Mouse (Mus musculus): ENCODE data around the gene Fmnl3. TPM values are rescaled to one million over a fixed set of nuclear protein-coding genes. Genes with fewer than 3 reads are reported as not detected.

Gene Fmnl3
- polyA plus RNA-seq (2014; fragmentation: Illumina TruSeq; extraction: RNeasy Lipid Tissue Mini Kit (QIAGEN cat#74804); ENCODE audit: low read depth, low replicate concordance), result 3.6 TPM

DNA sequence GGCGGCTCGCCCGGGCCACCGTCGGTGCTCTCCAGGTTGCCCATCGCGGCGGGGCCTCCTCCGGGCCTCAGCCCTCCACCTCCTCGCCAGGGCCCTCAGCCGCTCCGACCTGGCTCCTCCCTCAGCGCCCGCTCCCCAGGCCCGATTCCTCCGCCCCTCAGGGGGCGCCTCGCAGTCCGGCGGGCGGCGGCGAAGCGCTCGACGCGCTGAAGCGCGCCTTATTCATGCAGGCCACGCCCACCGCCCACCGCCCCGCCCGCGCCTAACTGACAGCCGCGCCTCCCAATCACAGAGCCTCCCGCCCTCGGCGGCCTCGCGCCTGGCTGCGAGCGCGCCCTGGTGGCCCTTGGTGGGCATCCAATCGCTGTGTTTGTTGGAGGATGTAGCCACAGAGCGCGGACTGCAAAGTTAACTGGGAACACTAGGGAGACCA, at the start of gene Fmnl3:
Fmnl3 (minus strand) TSS at position 224 of the 433 bp plus-strand sequence.

DNA sequence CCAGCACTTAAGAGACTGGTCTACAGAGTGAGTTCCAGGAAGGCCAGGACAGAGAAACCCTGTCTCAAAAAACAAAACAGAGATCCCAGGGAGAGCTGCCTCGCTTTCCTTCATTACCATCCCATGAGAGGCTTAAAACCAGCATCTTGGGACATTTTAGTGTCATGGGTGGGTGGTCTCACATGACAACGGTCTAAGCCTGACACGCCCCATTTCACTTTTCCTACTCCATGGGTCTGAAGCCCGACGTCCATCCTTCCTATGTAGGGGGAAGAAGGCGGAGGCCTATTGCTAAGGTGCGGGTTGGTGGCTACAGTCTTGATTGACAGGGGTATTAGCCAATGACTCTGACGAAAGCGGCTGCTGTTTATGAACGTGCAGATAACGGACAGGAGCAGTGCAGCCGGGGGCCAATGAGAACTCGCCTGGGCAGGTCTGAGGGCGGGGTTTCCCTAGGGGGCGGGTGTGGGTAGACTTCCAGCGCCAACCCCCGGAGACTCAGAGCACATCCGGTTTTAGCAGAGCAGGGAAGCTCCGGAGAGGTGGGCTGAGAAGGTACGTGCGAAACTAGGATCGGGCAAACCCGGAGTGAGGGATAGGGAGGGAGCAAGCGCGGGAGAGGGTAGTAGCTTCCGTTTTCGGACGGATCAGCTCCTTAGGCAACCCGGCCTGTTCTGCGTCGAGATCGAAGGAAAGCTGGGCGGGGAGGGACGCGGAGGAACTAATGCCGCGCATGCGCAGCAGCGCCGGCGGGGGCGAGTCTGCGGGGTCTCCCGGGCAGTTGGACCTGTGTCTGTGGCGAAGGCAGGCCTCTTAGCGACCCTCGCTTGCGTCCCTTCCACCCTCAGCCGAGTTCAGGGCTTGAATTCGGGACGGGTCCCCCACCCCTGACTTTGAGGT, 22.5 kb upstream of the Fmnl3 start, which contains the start of gene Tmbim6:
Tmbim6 (plus strand) TSS at position 397 of the 900 bp plus-strand sequence.

DNA sequence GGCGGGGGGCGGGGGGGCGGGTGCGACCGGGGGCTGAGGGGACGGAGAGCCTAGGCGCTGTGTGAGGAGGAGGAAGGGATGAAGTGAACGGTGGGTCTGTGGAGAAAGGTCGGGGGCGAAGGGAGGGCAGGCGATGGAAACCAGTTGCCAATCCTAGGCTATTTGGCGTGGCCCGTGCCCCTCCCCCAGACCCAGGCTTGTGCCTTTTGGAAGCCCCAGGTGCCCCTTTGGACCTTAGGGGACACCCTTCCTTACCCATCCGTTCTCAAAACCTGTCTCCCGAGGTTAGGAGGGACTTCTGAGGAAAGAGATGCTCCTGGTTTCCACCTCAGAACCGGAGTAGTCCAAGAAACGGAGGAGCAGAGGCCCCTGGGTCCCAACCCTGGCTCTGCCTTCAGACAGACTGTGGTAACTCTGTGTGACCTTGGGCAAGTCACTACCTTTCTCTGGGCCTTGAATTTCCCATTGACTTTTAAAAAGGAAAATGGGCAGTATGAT, 74.7 kb downstream of the Fmnl3 start, which contains the start of gene Fam186b:
Fam186b (minus strand) TSS at position 405 of the 498 bp plus-strand sequence.

DNA sequence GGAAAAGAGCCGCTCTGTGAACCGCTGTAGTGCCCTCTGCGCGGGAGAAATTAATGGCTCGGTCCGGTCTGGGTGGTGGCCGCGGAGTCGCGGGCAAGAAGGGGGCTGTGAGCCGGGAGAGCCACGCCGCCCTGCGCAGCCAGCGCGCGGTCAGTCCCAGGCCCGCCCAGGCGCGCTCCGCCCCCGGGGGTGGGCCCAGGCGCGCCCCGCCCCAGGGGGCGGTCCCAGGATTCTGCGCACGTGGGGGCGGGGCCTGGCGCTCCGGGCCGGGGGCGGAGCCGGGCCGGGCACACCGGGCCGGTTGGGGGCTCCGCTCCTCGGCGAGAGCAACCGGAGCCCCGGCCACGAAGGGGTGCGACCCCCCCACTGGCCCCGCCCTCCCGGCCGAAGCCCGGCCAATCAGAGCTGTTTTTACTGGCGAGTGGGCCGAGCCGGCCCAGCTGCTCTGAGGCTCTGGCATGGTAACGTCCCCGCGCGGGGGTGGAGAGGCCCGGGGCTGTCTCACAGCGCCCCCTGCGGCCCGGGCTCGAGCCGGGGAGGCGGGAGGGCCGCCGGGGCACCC, 75.4 kb downstream of the Fmnl3 start, which contains the start of gene Prpf40b:
Prpf40b (plus strand) TSS at position 275 of the 562 bp plus-strand sequence.

Other genes with a start within 250 kb of the Fmnl3 start
- gene Spats2, start 244.6 kb downstream of the Fmnl3 start, polyA plus RNA-seq (2014; fragmentation: Illumina TruSeq; extraction: RNeasy Lipid Tissue Mini Kit (QIAGEN cat#74804); ENCODE audit: low read depth, low replicate concordance), result 96.0 TPM
- gene Kcnh3, start 145.6 kb downstream of the Fmnl3 start, polyA plus RNA-seq (2014; fragmentation: Illumina TruSeq; extraction: RNeasy Lipid Tissue Mini Kit (QIAGEN cat#74804); ENCODE audit: low read depth, low replicate concordance), result 0.07 TPM
- gene Mcrs1, start 118.5 kb downstream of the Fmnl3 start, polyA plus RNA-seq (2014; fragmentation: Illumina TruSeq; extraction: RNeasy Lipid Tissue Mini Kit (QIAGEN cat#74804); ENCODE audit: low read depth, low replicate concordance), result 3.5 TPM
- gene Prpf40b, start 75.4 kb downstream of the Fmnl3 start, polyA plus RNA-seq (2014; fragmentation: Illumina TruSeq; extraction: RNeasy Lipid Tissue Mini Kit (QIAGEN cat#74804); ENCODE audit: low read depth, low replicate concordance), result 17.5 TPM
- gene Fam186b, start 74.6 kb downstream of the Fmnl3 start, polyA plus RNA-seq (2014; fragmentation: Illumina TruSeq; extraction: RNeasy Lipid Tissue Mini Kit (QIAGEN cat#74804); ENCODE audit: low read depth, low replicate concordance), result 24.8 TPM
- 101 TPM for gene Tmbim6, start 22.4 kb upstream of the Fmnl3 start, polyA plus RNA-seq (2014; fragmentation: Illumina TruSeq; extraction: RNeasy Lipid Tissue Mini Kit (QIAGEN cat#74804); ENCODE audit: low read depth, low replicate concordance)
- gene Nckap5l, start 87.3 kb upstream of the Fmnl3 start, polyA plus RNA-seq (2014; fragmentation: Illumina TruSeq; extraction: RNeasy Lipid Tissue Mini Kit (QIAGEN cat#74804); ENCODE audit: low read depth, low replicate concordance), result not detected
- 1.3 TPM for gene Bcdin3d, start 104.2 kb upstream of the Fmnl3 start, polyA plus RNA-seq (2014; fragmentation: Illumina TruSeq; extraction: RNeasy Lipid Tissue Mini Kit (QIAGEN cat#74804); ENCODE audit: low read depth, low replicate concordance)
- not detected for gene Faim2, start 157.7 kb upstream of the Fmnl3 start, polyA plus RNA-seq (2014; fragmentation: Illumina TruSeq; extraction: RNeasy Lipid Tissue Mini Kit (QIAGEN cat#74804); ENCODE audit: low read depth, low replicate concordance)
- 0.14 TPM for gene Aqp2, start 208.6 kb upstream of the Fmnl3 start, polyA plus RNA-seq (2014; fragmentation: Illumina TruSeq; extraction: RNeasy Lipid Tissue Mini Kit (QIAGEN cat#74804); ENCODE audit: low read depth, low replicate concordance)
- not detected for gene Aqp5, start 220.3 kb upstream of the Fmnl3 start, polyA plus RNA-seq (2014; fragmentation: Illumina TruSeq; extraction: RNeasy Lipid Tissue Mini Kit (QIAGEN cat#74804); ENCODE audit: low read depth, low replicate concordance)
- not detected for gene Aqp6, start 230.9 kb upstream of the Fmnl3 start, polyA plus RNA-seq (2014; fragmentation: Illumina TruSeq; extraction: RNeasy Lipid Tissue Mini Kit (QIAGEN cat#74804); ENCODE audit: low read depth, low replicate concordance)

Data from testis, adult 10 weeks (tissue).